Mouse (Mus musculus) liver, adult 2 months (tissue): ENCODE data around the gene Pcdh15. TPM values are rescaled to one million over a fixed set of nuclear protein-coding genes. Genes with fewer than 3 reads are reported as not detected.

ENCODE experiments used
- DNase-seq: peaks from one replicate; pipeline ENCODE4 v3.0.0-alpha.2; 2011; ENCODE audit warnings: low read depth, low spot score; ENCODE audit errors: extremely low read depth
- H3K27ac ChIP-seq: fragments of 200-500 bp; replicated peaks from 2 replicates; pipeline ENCODE4 v1.5.1; 2012; ENCODE audit warnings: low read depth, mild to moderate bottlenecking, control low read depth, inconsistent platforms, low read length; ENCODE audit not compliant: insufficient read depth
- H3K27me3 ChIP-seq: fragments of 200-500 bp; 2 replicates; pipeline ENCODE4 v1.6.1; 2012; ENCODE audit warnings: mild to moderate bottlenecking, moderate library complexity, low read length, inconsistent platforms; ENCODE audit not compliant: control insufficient read depth, insufficient read depth
- H3K36me3 ChIP-seq: fragments of 200-500 bp; 2 replicates; pipeline ENCODE4 v1.6.1; 2012; ENCODE audit warnings: low read length, inconsistent platforms; ENCODE audit not compliant: control insufficient read depth, insufficient read depth
- H3K4me1 ChIP-seq: fragments of 200-500 bp; 2 replicates; pipeline ENCODE4 v1.6.1; 2011; ENCODE audit warnings: low read length; ENCODE audit not compliant: control insufficient read depth, insufficient read depth
- H3K4me3 ChIP-seq: fragments of 200-500 bp; 2 replicates; pipeline ENCODE4 v1.5.1; 2011; ENCODE audit warnings: low read depth, mild to moderate bottlenecking, control low read depth, low read length, moderate library complexity; ENCODE audit not compliant: insufficient read depth
- H3K79me2 ChIP-seq: fragments of 200-500 bp; 2 replicates; pipeline ENCODE4 v1.6.1; 2012; ENCODE audit warnings: inconsistent platforms, mild to moderate bottlenecking, low read length, moderate library complexity; ENCODE audit not compliant: control insufficient read depth, insufficient read depth
- H3K9ac ChIP-seq: fragments of 200-500 bp; 2 replicates; pipeline ENCODE4 v1.6.1; 2012; ENCODE audit warnings: low read depth, mild to moderate bottlenecking, control low read depth, inconsistent platforms, low read length
- CTCF ChIP-seq: fragments of 200-500 bp; IDR thresholded peaks from 2 replicates; pipeline ENCODE4 v1.5.1; 2011; ENCODE audit warnings: low read depth, low read length, control low read depth
- POLR2A ChIP-seq: fragments of 200-500 bp; IDR thresholded peaks from 2 replicates; pipeline ENCODE4 v1.6.1; 2011; ENCODE audit warnings: low read length, control low read depth; ENCODE audit not compliant: insufficient read depth; ENCODE audit errors: extremely low read depth
- WGBS: fragments of 180-500 bp; shearing (Covaris S2); methylation state at CpG from one replicate; pipeline ENCODE4 v1.1.7; 2018; 5-methylcytosine and 5-hydroxymethylcytosine counted together
- polyA plus RNA-seq: library from polyadenylated mRNA; depleted of rRNA; stranded (reverse); fragments of >200 nt; gene quantifications from 2 replicates; pipeline ENCODE4 v1.2.3, GENCODE M21; 2012
- total RNA-seq: library from RNA; depleted of rRNA; stranded (reverse); fragments of >200 nt; gene quantifications from 2 replicates; pipeline ENCODE4 v1.2.3, GENCODE M21; 2014

Pcdh15 gene
- total and polyA plus RNA-seq, 2 experiments = 0.04 to 0.09 TPM

DNA sequence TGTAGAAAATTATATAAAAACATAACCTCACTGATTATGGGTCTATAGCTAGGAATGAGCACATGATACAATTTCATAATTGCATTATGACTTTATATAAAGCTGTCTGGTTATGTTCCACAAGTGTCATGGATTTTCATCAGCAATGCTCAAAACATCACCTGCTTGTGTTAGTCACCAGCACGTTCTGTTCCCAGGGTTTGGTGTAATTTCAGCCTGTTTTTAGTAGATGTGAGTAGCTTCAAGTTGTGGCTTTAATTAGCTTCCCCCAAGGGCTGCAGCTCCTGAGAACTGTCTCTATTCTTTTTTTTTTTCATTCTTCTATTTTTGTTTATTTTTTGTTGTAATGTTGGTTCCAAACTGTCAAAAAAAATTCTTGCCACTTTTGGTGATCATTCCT lies 809.4 kb downstream of the Pcdh15 start:
- TF ChIP-seq POLR2A (no peak), CTCF (no peak)
- 50% methylated on average over 1 of the region's 1 CpGs for WGBS
- H3K4me3 ChIP-seq = no peak overlapping the region

DNA sequence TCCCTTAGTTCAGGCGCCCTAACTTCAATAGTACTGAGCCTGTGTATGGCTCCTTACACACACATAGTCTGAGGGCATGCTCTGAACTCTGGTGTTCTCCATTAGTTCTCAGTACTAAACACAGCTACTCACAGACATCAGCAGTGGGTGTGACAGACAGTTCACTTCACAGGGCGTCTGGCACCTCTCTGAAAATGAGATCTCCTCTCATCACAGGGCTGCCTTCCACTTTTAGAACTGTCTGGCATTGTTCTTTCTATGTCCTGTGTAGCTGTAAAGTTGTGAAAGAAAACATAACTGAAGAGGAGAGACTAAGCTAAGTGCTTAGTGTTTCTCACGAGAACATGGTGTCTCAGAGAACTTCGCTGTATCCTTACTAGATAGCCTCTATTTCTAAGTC lies 816.0 kb downstream of the Pcdh15 start:
- H3K27ac ChIP-seq = no peak overlapping the region
- no peaks in the 10 kb centered on the region for H3K36me3 ChIP-seq
- DNase-seq = no peak
- H3K27me3 ChIP-seq = no peaks in the 10 kb centered on the region
- 78% methylated on average over 4 of the region's 4 CpGs for WGBS
- H3K4me1 ChIP-seq = no peaks in the 10 kb centered on the region
- no peak overlapping the region for H3K9ac ChIP-seq
- H3K4me3 ChIP-seq = no peak overlapping the region
- H3K79me2 ChIP-seq = no peaks in the 10 kb centered on the region
- no peak for TF ChIP-seq CTCF
- no peak for TF ChIP-seq POLR2A

More for the DNA sequence above, 809.4 kb downstream of the Pcdh15 start:
- Histone ChIP-seq H3K36me3 (no peaks in the 10 kb centered on the region), H3K27me3 (no peaks in the 10 kb centered on the region), H3K27ac (no peak overlapping the region), H3K4me1 (no peaks in the 10 kb centered on the region), H3K79me2 (no peaks in the 10 kb centered on the region), H3K9ac (no peak overlapping the region)
- DNase-seq = no peak

DNA sequence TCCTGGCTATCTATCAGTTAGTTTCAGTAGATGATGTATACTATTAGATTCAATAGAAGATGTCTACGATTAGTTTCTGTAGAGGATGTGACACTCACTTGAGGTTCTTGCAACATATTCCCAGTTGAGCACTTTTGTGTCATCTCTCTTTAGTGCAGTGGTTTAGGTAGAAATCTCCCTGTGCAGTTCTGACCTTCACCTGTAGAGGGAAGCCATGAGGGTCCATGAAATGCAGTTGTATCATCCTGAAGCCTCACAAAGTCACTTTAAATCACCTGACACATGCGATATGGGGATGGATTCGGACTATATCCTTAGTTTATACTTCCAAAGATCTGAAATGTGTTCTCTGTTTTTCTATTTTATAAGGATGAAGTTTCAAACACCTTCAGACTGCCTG lies 822.4 kb downstream of the Pcdh15 start:
- Histone ChIP-seq H3K4me1 (no peaks in the 10 kb centered on the region), H3K79me2 (no peaks in the 10 kb centered on the region), H3K27ac (no peak overlapping the region), H3K4me3 (no peak overlapping the region), H3K36me3 (no peaks in the 10 kb centered on the region), H3K27me3 (no peaks in the 10 kb centered on the region), H3K9ac (no peak overlapping the region)
- TF ChIP-seq CTCF = no peak
- no peak for TF ChIP-seq POLR2A
- no peak for DNase-seq
- WGBS = 65% methylated on average over 3 of the region's 3 CpGs

DNA sequence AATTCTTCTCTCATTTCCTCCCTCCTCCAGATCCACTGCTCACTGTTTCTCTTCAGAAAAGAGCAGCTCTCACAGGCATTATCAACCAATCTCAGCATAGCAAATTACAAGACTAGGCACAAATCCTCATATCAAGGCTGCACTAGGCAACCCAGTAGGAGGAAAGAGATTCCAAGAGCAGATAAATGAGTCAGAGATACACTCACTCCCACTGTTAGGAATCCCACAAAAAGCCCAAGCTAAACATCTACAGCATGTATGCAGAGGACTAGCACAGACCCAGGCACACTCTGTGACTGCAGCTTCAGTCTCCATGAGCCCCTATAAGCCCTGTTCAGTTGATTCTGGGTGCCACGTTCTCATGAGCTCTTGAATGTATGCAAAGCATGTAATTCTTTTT lies 829.5 kb downstream of the Pcdh15 start:
- no peak overlapping the region for H3K4me3 ChIP-seq
- H3K9ac ChIP-seq = no peak overlapping the region
- H3K27me3 ChIP-seq = no peaks in the 10 kb centered on the region
- TF ChIP-seq CTCF (no peak), POLR2A (no peak)
- no peaks in the 10 kb centered on the region for H3K36me3 ChIP-seq
- no peak overlapping the region for H3K27ac ChIP-seq
- no peaks in the 10 kb centered on the region for H3K4me1 ChIP-seq
- DNase-seq = no peak
- H3K79me2 ChIP-seq = no peaks in the 10 kb centered on the region
- 58% methylated on average over 1 of the region's 1 CpGs for WGBS

DNA sequence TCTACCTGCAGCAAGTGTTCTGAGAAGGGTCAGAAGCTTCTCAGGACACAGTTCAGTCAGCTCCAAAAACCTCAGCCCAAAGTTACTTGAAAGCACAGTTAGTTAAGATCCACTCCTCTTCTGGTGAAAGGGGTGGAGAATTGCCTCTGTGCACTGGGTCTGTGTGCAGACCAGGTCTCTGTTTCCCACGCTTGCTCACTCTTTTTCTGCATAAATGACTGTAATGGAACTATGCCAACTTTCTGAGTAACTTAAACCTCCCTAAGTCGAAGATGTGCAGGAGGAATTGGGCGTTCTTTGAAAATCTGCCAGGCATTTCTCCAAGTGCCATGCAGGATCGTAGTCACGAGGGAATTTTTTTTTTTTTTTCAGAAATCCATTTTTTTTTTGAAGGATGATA lies 830.6 kb downstream of the Pcdh15 start:
- no peak for TF ChIP-seq POLR2A
- no peak for TF ChIP-seq CTCF
- DNase-seq = no peak
- H3K4me3 ChIP-seq = no peak overlapping the region
- no peak overlapping the region for H3K27ac ChIP-seq
- no peaks in the 10 kb centered on the region for H3K27me3 ChIP-seq
- H3K36me3 ChIP-seq = no peaks in the 10 kb centered on the region
- H3K9ac ChIP-seq = no peak overlapping the region
- WGBS = 69% methylated on average over 5 of the region's 5 CpGs
- no peaks in the 10 kb centered on the region for H3K4me1 ChIP-seq
- no peaks in the 10 kb centered on the region for H3K79me2 ChIP-seq

DNA sequence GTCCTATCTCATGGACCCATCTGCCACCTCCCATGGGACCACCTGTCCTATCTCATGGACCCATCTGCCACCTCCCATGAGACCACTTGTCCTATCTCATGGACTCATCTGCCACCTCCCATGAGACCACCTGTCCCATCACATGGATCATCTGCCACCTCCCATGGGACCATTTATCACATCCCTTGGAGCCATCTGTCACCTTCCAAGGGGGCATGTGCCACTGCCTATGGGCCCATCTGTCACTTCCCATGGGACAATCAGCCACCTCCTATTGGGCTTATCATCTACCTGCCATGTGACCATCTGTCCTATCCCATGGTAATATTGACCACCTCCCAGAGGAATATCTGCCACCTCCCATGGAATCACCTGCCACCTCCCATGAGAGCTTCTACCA lies 832.0 kb downstream of the Pcdh15 start:
- Histone ChIP-seq H3K27me3 (no peaks in the 10 kb centered on the region), H3K27ac (no peak overlapping the region), H3K4me3 (no peak overlapping the region), H3K4me1 (no peaks in the 10 kb centered on the region), H3K79me2 (no peaks in the 10 kb centered on the region), H3K9ac (no peak overlapping the region), H3K36me3 (no peaks in the 10 kb centered on the region)
- no peak for DNase-seq
- no peak for TF ChIP-seq CTCF
- no peak for TF ChIP-seq POLR2A
